Mouse (Mus musculus) testis, adult 2 months (tissue): ENCODE measurements at regions not wholly inside any gene's neighbourhood (a gene's known extent, or its start where the extent isn't known, plus 50 kb on each side); places are given as distances from the start of the nearest gene placed in this dataset.

ENCODE experiments used
- CTCF ChIP-seq: fragments of 200-500 bp; IDR thresholded peaks from 2 replicates; pipeline ENCODE4 v1.5.1; 2012; ENCODE audit warnings: low read depth, mild to moderate bottlenecking, inconsistent platforms, low read length, moderate library complexity; ENCODE audit not compliant: control insufficient read depth, insufficient read depth, insufficient replicate concordance
- POLR2A ChIP-seq: fragments of 200-500 bp; IDR thresholded peaks from 2 replicates; pipeline ENCODE4 v1.6.1; 2012; ENCODE audit warnings: low read depth, mild to moderate bottlenecking, inconsistent platforms, low read length, moderate library complexity; ENCODE audit not compliant: control insufficient read depth

DNA sequence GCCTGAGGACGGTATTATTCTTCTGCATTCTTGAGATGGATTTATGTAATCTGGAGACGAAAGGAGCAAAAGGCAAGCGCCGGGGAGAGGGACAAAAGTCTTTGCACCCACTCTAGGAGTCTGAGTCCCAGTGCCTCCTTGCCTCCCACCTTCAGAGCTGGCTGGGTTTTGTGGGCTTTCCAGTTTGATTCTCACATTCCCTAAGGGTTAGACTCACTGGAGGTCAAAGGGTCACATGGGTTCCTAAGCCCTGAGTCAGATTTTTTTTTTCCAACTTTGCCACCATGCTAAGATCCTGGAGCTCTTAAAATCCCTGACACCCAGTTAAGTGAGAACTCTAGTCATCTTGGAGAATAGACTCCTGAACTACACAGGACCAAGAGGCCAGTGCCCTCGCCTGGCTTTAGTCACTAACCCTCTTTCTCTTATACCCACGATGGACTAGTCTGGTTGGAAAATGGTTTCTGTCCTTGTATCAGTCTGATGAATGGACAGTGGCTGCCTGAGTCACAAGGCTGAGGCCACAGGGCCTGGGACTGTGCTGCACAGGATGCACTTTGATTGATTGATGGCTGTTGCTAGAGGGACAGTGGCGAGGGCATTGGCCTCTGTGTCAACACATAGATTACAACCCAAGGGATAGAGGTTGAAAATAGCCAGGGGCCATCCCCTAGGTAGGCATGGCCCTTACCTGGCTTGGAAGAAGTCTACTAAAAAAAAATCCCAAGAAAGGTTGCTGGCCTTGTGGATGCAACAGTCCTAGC lies 161.9 kb downstream of the Rab11fip4 start:
- no peak for TF ChIP-seq CTCF
- no peak for TF ChIP-seq POLR2A
